Mouse (Mus musculus): ENCODE results near the gene Hpca. TPM values are rescaled to one million over a fixed set of nuclear protein-coding genes. Genes with fewer than 3 reads are reported as not detected.

Gene Hpca
- polyA plus RNA-seq, 1 experiment from 2014 or later, result 3.6 TPM

- 89% methylated on average over 14 of the region's 14 CpGs for WGBS
- ATAC-seq (ENCODE audit: low FRiP score, low read depth), result no peak
- no peak overlapping the region for H3K4me3 ChIP-seq
These were observed 19.6 kb downstream of the Hpca start for GRCm38 (mm10) chr4:129102133-129102829.

DNA sequence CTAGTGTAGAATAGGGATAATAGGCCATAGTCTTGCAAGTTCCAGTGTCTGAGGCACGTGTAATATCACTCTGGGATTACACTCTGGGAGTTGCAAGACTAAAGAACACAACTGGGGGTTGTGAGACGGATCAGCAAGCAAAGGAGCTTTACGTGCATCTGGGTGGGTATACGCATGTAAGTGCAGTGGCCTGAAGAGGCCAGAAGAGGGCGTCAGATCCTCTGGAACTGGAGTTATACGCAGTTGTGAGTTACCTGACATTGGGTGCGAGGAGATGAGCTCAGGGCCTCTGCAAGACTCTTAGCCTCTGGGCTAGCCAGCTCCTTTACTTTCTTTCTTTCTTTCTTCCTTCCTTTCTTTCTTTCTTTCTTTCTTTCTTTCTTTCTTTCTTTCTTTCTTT lies 24.8 kb downstream of the Hpca start:
- H3K27ac ChIP-seq (replicated peaks), result no peak overlapping the region
- H3K4me3 ChIP-seq, result no peak overlapping the region
- WGBS, result 75% methylated on average over 7 of the region's 7 CpGs
- H3K4me1 ChIP-seq, result no peaks in the 10 kb centered on the region
- H3K27me3 ChIP-seq, result peaks cover 15% of the 10 kb centered on the region
- no peak overlapping the region for H3K9ac ChIP-seq (replicated peaks)
- no peaks in the 10 kb centered on the region for H3K36me3 ChIP-seq
- ATAC-seq (ENCODE audit: low FRiP score, low read depth), result no peak
- no peaks in the 10 kb centered on the region for H3K9me3 ChIP-seq
- H3K4me2 ChIP-seq (replicated peaks), result no peak overlapping the region

More at GRCm38 (mm10) chr4:129102133-129102829, 19.6 kb downstream of the Hpca start:
- peaks cover 40% of the 10 kb centered on the region for H3K27me3 ChIP-seq
- no peak overlapping the region for H3K9ac ChIP-seq (replicated peaks)
- no peak overlapping the region for H3K4me2 ChIP-seq (replicated peaks)
- no peak overlapping the region for H3K27ac ChIP-seq (replicated peaks)
- peaks cover 11% of the 10 kb centered on the region; the same call in 1 of the 2 replicates for H3K4me1 ChIP-seq
- no peaks in the 10 kb centered on the region for H3K36me3 ChIP-seq
- H3K9me3 ChIP-seq, result no peaks in the 10 kb centered on the region

GRCm38 (mm10) chr4:129095276-129095675 lies 26.6 kb downstream of the Hpca start:
- Histone ChIP-seq H3K9me3 (no peaks in the 10 kb centered on the region), H3K4me3 (no peak overlapping the region), H3K27ac (replicated peaks) (no peak overlapping the region), H3K9ac (replicated peaks) (no peak overlapping the region), H3K4me2 (replicated peaks) (no peak overlapping the region), H3K4me1 (no peaks in the 10 kb centered on the region), H3K36me3 (no peaks in the 10 kb centered on the region), H3K27me3 (peaks cover 15% of the 10 kb centered on the region)
- ATAC-seq (ENCODE audit: low FRiP score, low read depth), result no peak
- WGBS, result 38% methylated on average over 15 of the region's 15 CpGs

GRCm38 (mm10) chr4:129087850-129088249 lies 34.0 kb downstream of the Hpca start:
- H3K4me3 ChIP-seq, result no peak overlapping the region
- peaks cover 9% of the 10 kb centered on the region for H3K36me3 ChIP-seq
- H3K27me3 ChIP-seq, result no peaks in the 10 kb centered on the region
- H3K4me2 ChIP-seq (replicated peaks), result no peak overlapping the region
- 61% methylated on average over 5 of the region's 5 CpGs for WGBS
- no peaks in the 10 kb centered on the region for H3K9me3 ChIP-seq
- H3K4me1 ChIP-seq, result no peaks in the 10 kb centered on the region
- no peak overlapping the region for H3K27ac ChIP-seq (replicated peaks)
- ATAC-seq (ENCODE audit: low FRiP score, low read depth), result no peak
- no peak overlapping the region for H3K9ac ChIP-seq (replicated peaks)

GRCm38 (mm10) chr4:129086078-129086477 lies 35.8 kb downstream of the Hpca start:
- Histone ChIP-seq H3K4me1 (no peaks in the 10 kb centered on the region), H3K27ac (replicated peaks) (no peak overlapping the region), H3K4me3 (no peak overlapping the region), H3K9ac (replicated peaks) (no peak overlapping the region), H3K27me3 (no peaks in the 10 kb centered on the region), H3K4me2 (replicated peaks) (no peak overlapping the region), H3K9me3 (no peaks in the 10 kb centered on the region), H3K36me3 (peaks cover 19% of the 10 kb centered on the region)
- ATAC-seq (ENCODE audit: low FRiP score, low read depth), result peak; percentile 34; the same call in 1 of the 2 replicates
- 25% methylated on average over 8 of the region's 8 CpGs for WGBS

GRCm38 (mm10) chr4:129084896-129085295 lies 36.9 kb downstream of the Hpca start:
- no peak overlapping the region for H3K4me2 ChIP-seq (replicated peaks)
- H3K27me3 ChIP-seq, result no peaks in the 10 kb centered on the region
- 92% methylated on average over 9 of the region's 9 CpGs for WGBS
- no peak for ATAC-seq (ENCODE audit: low FRiP score, low read depth)
- H3K27ac ChIP-seq (replicated peaks), result no peak overlapping the region
- no peaks in the 10 kb centered on the region for H3K4me1 ChIP-seq
- no peak overlapping the region for H3K9ac ChIP-seq (replicated peaks)
- H3K9me3 ChIP-seq, result no peaks in the 10 kb centered on the region
- peaks cover 31% of the 10 kb centered on the region for H3K36me3 ChIP-seq
- no peak overlapping the region for H3K4me3 ChIP-seq

GRCm38 (mm10) chr4:129082379-129083115 lies 39.3 kb downstream of the Hpca start:
- 50% methylated on average over 10 of the region's 10 CpGs for WGBS
- no peak overlapping the region for H3K27ac ChIP-seq (replicated peaks)
- ATAC-seq (ENCODE audit: low FRiP score, low read depth), result no peak
- H3K27me3 ChIP-seq, result no peaks in the 10 kb centered on the region
- no peak overlapping the region for H3K9ac ChIP-seq (replicated peaks)
- H3K36me3 ChIP-seq, result peaks cover 53% of the 10 kb centered on the region
- H3K4me3 ChIP-seq, result no peak overlapping the region
- H3K4me1 ChIP-seq, result no peaks in the 10 kb centered on the region
- H3K9me3 ChIP-seq, result no peaks in the 10 kb centered on the region
- H3K4me2 ChIP-seq (replicated peaks), result no peak overlapping the region

GRCm38 (mm10) chr4:129081939-129082338 lies 39.9 kb downstream of the Hpca start:
- Histone ChIP-seq H3K4me3 (no peak overlapping the region), H3K27ac (replicated peaks) (no peak overlapping the region), H3K27me3 (no peaks in the 10 kb centered on the region), H3K9ac (replicated peaks) (no peak overlapping the region), H3K36me3 (peaks cover 59% of the 10 kb centered on the region), H3K9me3 (no peaks in the 10 kb centered on the region), H3K4me2 (replicated peaks) (no peak overlapping the region), H3K4me1 (no peaks in the 10 kb centered on the region)
- no peak for ATAC-seq (ENCODE audit: low FRiP score, low read depth)
- 95% methylated on average over 3 of the region's 3 CpGs for WGBS

DNA sequence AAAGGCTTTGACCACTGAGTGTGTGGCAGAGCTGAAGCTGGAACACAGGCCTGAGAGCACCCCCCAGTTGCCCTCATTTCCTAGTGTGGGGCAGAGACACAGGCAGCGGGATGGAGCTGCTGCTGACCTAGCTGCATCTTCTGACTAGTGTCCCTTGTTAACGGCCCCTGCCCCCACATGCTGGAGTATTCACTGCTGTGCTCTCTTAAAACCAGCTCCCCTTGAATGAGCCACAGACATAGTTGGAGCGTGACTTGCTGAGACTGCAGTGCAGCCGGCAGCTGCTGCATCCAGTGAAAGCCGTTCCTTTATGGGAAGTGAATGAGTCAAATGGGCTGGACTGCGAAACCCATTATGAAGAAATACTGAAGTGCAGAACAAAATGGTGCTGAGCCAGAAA lies 40.3 kb downstream of the Hpca start:
- no peak overlapping the region for H3K4me2 ChIP-seq (replicated peaks)
- H3K9ac ChIP-seq (replicated peaks), result no peak overlapping the region
- no peak overlapping the region for H3K27ac ChIP-seq (replicated peaks)
- 86% methylated on average over 6 of the region's 6 CpGs for WGBS
- H3K27me3 ChIP-seq, result no peaks in the 10 kb centered on the region
- ATAC-seq (ENCODE audit: low FRiP score, low read depth), result no peak
- no peaks in the 10 kb centered on the region for H3K4me1 ChIP-seq
- H3K4me3 ChIP-seq, result no peak overlapping the region
- H3K9me3 ChIP-seq, result no peaks in the 10 kb centered on the region
- peaks cover 64% of the 10 kb centered on the region for H3K36me3 ChIP-seq

GRCm38 (mm10) chr4:129081041-129081440 lies 40.8 kb downstream of the Hpca start:
- Histone ChIP-seq H3K9ac (replicated peaks) (no peak overlapping the region), H3K36me3 (peaks cover 68% of the 10 kb centered on the region), H3K4me2 (replicated peaks) (no peak overlapping the region), H3K9me3 (no peaks in the 10 kb centered on the region), H3K27ac (replicated peaks) (no peak overlapping the region), H3K4me3 (no peak overlapping the region), H3K4me1 (no peaks in the 10 kb centered on the region), H3K27me3 (no peaks in the 10 kb centered on the region)
- WGBS, result 83% methylated on average over 7 of the region's 7 CpGs
- ATAC-seq (ENCODE audit: low FRiP score, low read depth), result no peak

DNA sequence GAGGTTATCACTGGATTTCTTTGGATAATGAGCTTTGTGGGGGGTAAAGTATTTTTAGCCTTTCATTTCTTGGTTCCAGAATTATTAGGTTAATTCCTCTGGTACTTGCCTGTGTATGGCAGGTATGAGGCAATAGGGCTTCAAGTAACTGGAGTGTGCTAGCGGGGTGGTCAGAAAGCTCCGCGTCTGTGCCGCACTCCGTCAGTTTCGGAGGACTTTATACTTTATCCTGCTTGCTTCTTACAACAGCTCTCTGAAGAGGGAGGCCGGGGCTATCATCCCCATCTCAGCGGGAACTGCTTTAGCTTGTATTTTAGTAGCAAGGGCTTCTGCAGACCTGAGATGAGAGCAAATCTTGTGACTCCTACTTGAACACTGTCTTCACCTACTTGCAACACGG lies 42.7 kb downstream of the Hpca start:
- 93% methylated on average over 9 of the region's 9 CpGs for WGBS
- H3K9ac ChIP-seq (replicated peaks), result no peak overlapping the region
- no peak overlapping the region for H3K27ac ChIP-seq (replicated peaks)
- peaks cover 79% of the 10 kb centered on the region for H3K36me3 ChIP-seq
- no peaks in the 10 kb centered on the region for H3K9me3 ChIP-seq
- H3K4me1 ChIP-seq, result no peaks in the 10 kb centered on the region
- H3K4me2 ChIP-seq (replicated peaks), result no peak overlapping the region
- ATAC-seq (ENCODE audit: low FRiP score, low read depth), result no peak
- H3K4me3 ChIP-seq, result no peak overlapping the region
- no peaks in the 10 kb centered on the region for H3K27me3 ChIP-seq

DNA sequence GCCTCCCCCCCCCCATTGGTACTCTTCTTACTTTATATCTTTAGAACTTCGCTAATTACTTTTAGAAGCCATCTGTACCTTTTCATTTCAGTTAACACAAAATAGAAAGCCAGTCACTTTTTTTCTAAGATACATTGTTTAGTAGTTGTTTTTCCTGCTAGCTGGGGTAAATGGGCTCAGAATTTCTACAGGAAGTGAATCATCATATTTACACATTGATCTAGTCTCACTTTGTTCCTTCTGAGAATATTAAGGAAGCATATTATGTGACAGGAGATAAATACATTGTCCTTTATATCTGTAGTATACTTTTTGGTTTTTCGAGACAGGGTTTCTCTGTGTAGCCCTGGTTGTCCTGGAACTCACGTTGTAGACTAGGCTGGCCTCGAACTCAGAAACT lies 53.0 kb downstream of the Hpca start:
- Histone ChIP-seq H3K9me3 (no peaks in the 10 kb centered on the region), H3K4me1 (no peaks in the 10 kb centered on the region), H3K9ac (replicated peaks) (no peak overlapping the region), H3K27me3 (no peaks in the 10 kb centered on the region), H3K4me2 (replicated peaks) (no peak overlapping the region), H3K36me3 (peaks cover 7% of the 10 kb centered on the region; the same call in 1 of the 2 replicates), H3K27ac (replicated peaks) (no peak overlapping the region), H3K4me3 (no peak overlapping the region)
- WGBS, result 90% methylated on average over 4 of the region's 4 CpGs
- ATAC-seq (ENCODE audit: low FRiP score, low read depth), result no peak

All from midbrain, embryonic 12.5 days (tissue).